Mouse (Mus musculus) ovary, adult 2 months (tissue): ENCODE data around the gene Crygc. TPM values are rescaled to one million over a fixed set of nuclear protein-coding genes. Genes with fewer than 3 reads are reported as not detected.

Experiments used
- polyA plus RNA-seq: library from polyadenylated mRNA; depleted of rRNA; stranded (reverse); fragments of >200 nt; gene quantifications from 2 replicates; pipeline ENCODE4 v1.2.3, GENCODE M21; 2012; rRNA removed

The Crygc gene
- polyA plus RNA-seq = 0.44 TPM in 2 replicates

DNA sequence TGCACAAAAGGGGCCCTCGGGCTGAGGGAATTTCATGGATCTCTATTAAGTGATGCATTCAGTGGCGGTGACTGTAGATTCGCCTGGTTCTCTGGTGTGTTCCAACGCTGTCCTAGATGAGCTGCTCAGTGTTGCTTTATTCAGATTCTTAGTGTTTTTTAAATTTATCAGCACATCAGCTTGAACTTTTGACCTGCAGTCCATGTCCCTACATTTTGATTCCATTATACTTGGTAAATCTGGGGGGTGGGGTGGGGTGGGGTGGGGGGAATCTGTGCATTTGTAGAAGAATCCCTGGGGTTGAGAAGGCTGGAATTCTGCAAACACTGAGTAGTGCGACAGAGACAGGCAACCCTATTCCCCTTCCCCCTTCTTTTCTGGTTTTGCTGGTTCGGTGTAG lies at the start of gene Crygc:
Gene Crygc (minus strand): TSS at position 101 of the 400 bp plus-strand sequence.

DNA sequence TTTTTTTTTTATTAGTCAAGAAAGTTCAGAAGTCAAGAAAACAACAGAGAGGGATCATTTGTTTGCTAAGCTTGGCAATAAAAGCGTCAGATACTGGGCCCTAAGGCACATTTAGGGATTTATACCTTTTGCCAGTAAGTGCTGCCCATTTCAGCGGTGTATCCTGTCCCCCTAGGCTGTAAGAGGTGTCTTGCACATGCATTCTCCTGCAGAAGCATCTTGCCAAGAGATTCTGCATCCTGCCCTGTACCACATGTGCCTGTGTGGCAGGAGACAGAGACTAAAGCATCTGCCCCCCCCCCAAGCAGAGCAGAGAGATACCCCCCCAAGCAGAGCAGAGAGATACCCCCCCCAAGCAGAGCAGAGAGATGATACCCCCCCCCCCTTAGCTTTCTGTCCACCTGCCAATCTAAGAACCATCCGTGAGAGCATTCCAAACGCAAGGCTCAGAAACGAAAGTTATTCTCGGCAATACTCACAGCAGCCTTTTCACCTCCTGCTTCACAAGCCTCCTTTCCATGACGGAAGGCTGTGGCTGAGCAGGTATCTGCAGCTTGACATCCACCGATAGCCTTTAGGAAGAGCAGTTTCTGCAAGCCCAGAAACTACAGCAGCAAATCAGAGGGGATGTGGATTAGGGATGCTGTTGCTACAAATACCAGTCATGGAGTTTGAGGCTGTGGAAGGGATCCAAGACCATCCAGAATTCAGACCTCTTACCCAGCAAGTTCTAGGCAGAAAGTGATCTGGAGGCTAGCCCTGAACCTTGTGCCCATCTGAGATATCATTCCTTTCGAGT lies 49.3 kb upstream of the Crygc start, which contains the start of gene D630023F18Rik:
Gene D630023F18Rik (minus strand): TSS at position 641 of the 799 bp plus-strand sequence.

DNA sequence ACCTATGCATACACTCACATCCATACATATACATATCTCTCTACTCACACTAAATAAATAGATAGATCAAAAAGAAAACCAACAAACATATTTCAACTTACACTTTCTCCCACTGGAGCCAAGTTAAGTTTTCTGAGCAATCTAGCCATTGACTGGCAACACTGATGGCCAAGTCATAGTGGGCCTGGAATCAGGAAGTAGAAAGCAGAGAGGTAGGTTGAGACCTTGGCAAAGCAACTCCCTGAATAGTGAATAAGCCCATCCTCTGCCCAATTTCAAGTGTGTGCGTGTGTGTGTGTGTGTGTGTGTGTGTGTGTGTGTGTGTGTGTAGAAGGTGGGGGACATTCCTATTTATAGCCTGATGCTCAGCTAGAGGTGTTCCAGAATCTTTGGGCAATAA lies 45.9 kb upstream of the Crygc start, which contains the start of gene Gm28845:
Gene Gm28845 (minus strand): TSS at position 121 of the 400 bp plus-strand sequence.

DNA sequence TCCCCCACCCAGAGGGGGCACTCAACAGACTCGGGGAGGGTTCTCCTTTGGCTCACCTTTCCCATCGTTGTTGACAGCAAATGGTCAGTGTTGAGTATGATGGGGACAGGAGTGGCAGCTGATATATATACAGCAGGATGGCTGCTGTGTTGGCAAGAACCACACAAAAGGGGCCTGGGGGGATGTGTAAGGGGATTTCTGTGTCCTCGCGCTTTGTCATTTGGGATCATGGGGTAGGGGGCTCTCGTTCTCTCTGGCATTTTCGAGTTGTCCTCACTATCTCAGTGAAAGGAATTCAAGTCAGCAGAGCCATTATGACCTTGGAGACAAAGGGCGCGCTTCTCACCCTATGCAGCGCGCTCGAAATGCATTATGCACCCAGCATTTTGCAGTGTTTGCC lies 29.8 kb upstream of the Crygc start, which contains the start of gene Cryga:
Gene Cryga (minus strand): TSS at position 101 of the 400 bp plus-strand sequence.

DNA sequence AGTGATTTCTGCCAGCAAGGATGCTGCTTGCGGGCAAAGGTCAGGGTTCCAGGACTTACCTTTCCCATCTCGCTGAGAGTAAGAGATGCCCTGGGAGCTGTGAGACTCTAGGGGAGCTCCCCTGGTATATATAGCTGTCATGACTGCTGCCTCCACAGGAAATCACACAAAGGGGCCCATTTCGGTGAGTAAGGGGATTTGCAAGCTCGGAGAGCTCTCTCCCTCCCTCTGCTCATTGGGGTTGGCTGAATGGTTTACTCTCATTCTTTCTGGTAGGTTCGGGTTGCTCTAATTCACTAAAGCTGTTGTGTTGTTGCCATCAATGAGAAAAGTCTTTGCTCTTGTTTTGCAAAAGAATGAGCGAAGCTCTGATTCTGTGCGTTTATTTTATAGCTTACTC lies 8.7 kb upstream of the Crygc start, which contains the start of gene Crygb:
Gene Crygb (minus strand): TSS at position 101 of the 400 bp plus-strand sequence.

DNA sequence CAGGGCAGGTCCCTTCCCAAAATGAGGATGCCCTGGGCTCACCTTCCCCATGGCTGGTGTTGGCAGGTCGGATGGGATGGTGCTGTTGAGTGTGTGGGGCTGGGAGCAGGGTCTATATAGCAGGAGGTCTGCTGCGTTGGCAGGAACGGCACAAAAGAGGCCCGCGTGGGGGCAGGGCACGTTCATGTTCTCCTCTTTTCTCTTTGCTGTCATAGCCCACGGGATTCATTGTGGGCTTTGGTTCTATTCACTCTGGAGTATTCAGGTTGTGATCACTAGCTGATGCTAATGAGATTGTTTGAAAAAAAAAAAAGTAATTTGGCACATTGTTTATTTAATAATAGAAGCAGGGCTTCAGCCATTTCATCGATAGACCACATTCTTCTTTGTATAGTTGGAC lies 10.1 kb downstream of the Crygc start, which contains the start of gene Crygd:
Gene Crygd (minus strand): TSS at position 101 of the 400 bp plus-strand sequence.

DNA sequence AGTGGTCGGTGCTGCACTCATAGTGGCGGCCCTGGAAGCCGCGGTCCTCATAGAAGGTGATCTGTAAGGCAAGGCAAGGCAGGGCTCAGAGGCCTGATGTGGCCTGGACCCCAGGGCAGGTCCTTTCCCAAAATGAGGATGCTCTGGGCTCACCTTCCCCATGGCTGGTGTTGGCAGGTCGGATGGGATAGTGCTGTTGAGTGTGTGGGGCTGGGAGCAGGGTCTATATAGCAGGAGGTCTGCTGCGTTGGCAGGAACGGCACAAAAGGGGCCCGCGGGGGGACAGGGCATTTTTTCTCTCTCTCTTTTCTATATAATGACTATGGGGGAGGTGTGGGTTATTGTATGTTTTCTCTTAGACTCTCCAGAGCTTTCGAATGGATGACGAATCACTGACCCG lies 22.5 kb downstream of the Crygc start, which contains the start of gene Cryge:
Gene Cryge (minus strand): TSS at position 198 of the 400 bp plus-strand sequence.

DNA sequence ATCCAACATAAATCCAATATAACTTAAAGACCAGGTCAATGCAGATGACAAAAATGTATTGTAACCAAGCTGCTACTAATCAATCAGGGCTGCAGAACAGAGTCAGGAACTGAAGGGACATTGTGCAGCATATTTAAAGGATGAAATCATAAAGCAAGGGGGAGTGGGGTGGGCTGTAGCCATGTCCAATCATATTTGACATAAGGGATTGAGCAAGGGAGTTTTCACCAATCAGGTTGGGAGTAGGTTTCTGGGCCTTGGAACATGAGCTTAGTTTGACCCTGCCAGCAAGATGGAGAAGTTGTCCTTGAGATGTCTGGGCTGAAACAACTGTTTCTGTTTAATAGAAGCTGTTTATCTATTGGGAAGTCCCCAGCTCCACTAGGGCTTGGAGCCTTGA lies 40.8 kb downstream of the Crygc start, which contains the start of gene Akr1cl:
Gene Akr1cl (minus strand): TSS at position 119 of the 400 bp plus-strand sequence.

Other genes starting within 250 kb of the Crygc start
- 5.4 and 6.4 TPM in 2 replicates for gene Plekhm3, start 116.9 kb downstream of the Crygc start, polyA plus RNA-seq
- 407 and 604 TPM in 2 replicates for gene Akr1cl, start 40.9 kb downstream of the Crygc start, polyA plus RNA-seq
- 2.8 and 4.8 TPM in 2 replicates for gene Cryge, start 22.5 kb downstream of the Crygc start, polyA plus RNA-seq
- 0.66 TPM in 1 of 2 replicates, not detected in the other for gene Crygd, start 10.2 kb downstream of the Crygc start, polyA plus RNA-seq
- gene Crygb, start 8.6 kb upstream of the Crygc start, polyA plus RNA-seq = 0.79 and 1.2 TPM in 2 replicates
- gene Cryga, start 29.7 kb upstream of the Crygc start, polyA plus RNA-seq = 0.52 and 0.77 TPM in 2 replicates
- 0.26 and 0.38 TPM in 2 replicates for gene Gm28845, start 45.9 kb upstream of the Crygc start, polyA plus RNA-seq
- 5.9 and 6.0 TPM in 2 replicates for gene D630023F18Rik, start 49.5 kb upstream of the Crygc start, polyA plus RNA-seq
- gene Idh1, start 112.8 kb upstream of the Crygc start, polyA plus RNA-seq = 113 and 137 TPM in 2 replicates
- gene Pikfyve, start 113.0 kb upstream of the Crygc start, polyA plus RNA-seq = 5.3 and 7.0 TPM in 2 replicates
- 0.06 TPM in 1 of 2 replicates, not detected in the other for gene Pth2r, start 208.4 kb upstream of the Crygc start, polyA plus RNA-seq